Mouse (Mus musculus) brain, embryonic 14.5 days (tissue): ENCODE measurements around the gene Ass1.

Experiments
- CTCF ChIP-seq: fragments of 200-500 bp; IDR thresholded peaks from 2 replicates; pipeline ENCODE4 v1.5.1; 2012; ENCODE audit warnings: inconsistent platforms, mild to moderate bottlenecking, moderate library complexity, borderline replicate concordance; ENCODE audit not compliant: insufficient read depth, insufficient read length; ENCODE audit errors: extremely low read depth
- POLR2A ChIP-seq: fragments of 200-500 bp; IDR thresholded peaks from 2 replicates; pipeline ENCODE4 v1.6.1; 2012; ENCODE audit warnings: mild to moderate bottlenecking, inconsistent platforms, borderline replicate concordance; ENCODE audit not compliant: poor library complexity, insufficient read depth, insufficient read length, severe bottlenecking; ENCODE audit errors: extremely low read depth

DNA sequence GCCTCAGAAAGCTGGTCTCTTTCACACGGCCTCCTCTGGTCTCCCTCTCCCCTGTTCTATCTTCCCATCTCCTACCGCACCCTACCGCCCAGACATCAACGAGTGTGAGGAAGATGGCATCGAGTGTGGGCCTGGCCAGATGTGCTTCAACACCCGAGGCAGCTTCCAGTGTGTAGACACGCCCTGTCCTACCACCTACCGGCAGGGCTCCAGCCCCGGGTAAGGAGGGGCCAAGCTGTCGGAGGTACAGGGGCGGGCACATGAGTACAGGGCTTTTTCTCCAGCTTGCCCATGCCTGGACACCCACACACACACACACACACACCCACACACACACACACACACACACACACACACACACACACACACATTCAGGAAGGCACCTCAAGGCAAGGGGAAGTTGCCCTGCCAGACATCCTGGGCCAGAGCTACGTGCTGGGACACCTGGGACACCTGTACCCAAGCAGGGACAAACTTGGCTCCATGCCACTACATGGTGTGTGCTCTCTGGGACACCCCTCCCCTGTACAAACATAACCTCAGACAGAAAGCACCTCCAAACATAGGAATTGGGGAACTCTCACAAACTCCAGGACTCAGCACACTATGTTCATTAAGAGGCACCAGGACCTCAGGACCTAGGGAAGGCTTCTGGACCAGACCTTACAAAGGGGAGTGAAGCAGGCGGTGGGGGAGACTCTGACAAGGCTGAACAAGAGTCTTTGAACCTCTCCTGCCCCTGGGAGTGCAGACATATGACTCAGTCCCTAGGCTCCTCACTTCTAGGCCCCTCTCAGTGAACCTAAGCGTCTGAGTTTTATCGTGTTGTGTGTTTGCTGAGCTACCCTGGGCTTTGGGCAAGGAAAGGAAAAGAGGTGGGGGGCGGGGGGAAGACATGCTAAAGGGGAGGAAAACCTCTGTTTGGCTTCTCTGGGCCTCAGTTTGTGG, 10.7 kb upstream of the Ass1 start:
- TF ChIP-seq CTCF, result no peak
- no peak for TF ChIP-seq POLR2A
